Mouse (Mus musculus) hindbrain, embryonic 15.5 days (tissue): ENCODE data around the gene Hmga1b. TPM values are rescaled to one million over a fixed set of nuclear protein-coding genes. Genes with fewer than 3 reads are reported as not detected.
"Not testable (repeated sequence)": the region's sequence is repeated elsewhere in the genome, so short reads cannot be mapped to it uniquely, and the experiment has no call there.

Experiments
- ATAC-seq: fragments of 200-750 bp; cut with Nextera tagmentation; 2 replicates; pipeline ENCODE4 v1.8.0; 2017; ENCODE audit warnings: low read depth, moderate number of reproducible peaks, moderate TSS enrichment; ENCODE audit not compliant: low FRiP score
- H3K27ac ChIP-seq: fragments of 300-500 bp; sonication (generic); replicated peaks from 2 replicates; pipeline ENCODE4 v1.5.1; 2015; ENCODE audit warnings: mild to moderate bottlenecking, inconsistent platforms
- H3K27me3 ChIP-seq: fragments of 300-500 bp; sonication (generic); 2 replicates; pipeline ENCODE4 v1.6.1; 2015; ENCODE audit warnings: control low read depth, inconsistent platforms
- H3K36me3 ChIP-seq: fragments of 300-500 bp; sonication (generic); 2 replicates; pipeline ENCODE4 v1.6.1; 2015; ENCODE audit warnings: control low read depth, inconsistent platforms
- H3K4me1 ChIP-seq: fragments of 300-500 bp; sonication (generic); replicated peaks from 2 replicates; pipeline ENCODE4 v1.6.1; 2015; ENCODE audit warnings: control low read depth, inconsistent platforms
- H3K4me2 ChIP-seq: fragments of 300-500 bp; sonication (generic); 2 replicates; pipeline ENCODE4 v1.6.1; 2015; ENCODE audit warnings: moderate library complexity, mild to moderate bottlenecking, inconsistent platforms
- H3K4me3 ChIP-seq: fragments of 300-500 bp; sonication (generic); 2 replicates; pipeline ENCODE4 v1.5.1; 2015; ENCODE audit warnings: mild to moderate bottlenecking, inconsistent platforms
- H3K9ac ChIP-seq: fragments of 300-500 bp; sonication (generic); 2 replicates; pipeline ENCODE4 v1.6.1; 2015; ENCODE audit warnings: inconsistent platforms
- H3K9me3 ChIP-seq: fragments of 300-500 bp; sonication (generic); 2 replicates; pipeline ENCODE4 v1.6.1; 2016; ENCODE audit warnings: control low read depth, inconsistent platforms
- WGBS: fragments of 180-500 bp; shearing (Covaris S2); methylation state at CpG from one replicate; pipeline ENCODE4 v1.1.7; 2015; 5-methylcytosine and 5-hydroxymethylcytosine counted together
- polyA plus RNA-seq: library from polyadenylated mRNA; unstranded; fragments of >200 nt; fragmentation: Nextera tagmentation; extraction: Ambion mirVana; gene quantifications from 2 replicates; pipeline ENCODE4 v1.2.1, GENCODE M21; 2015

Hmga1b gene
- polyA plus RNA-seq, 1 experiment from 2014 or later: 2.9 TPM

- Histone ChIP-seq H3K9ac (no peak overlapping the region), H3K36me3 (peaks cover 4% of the 10 kb centered on the region; the same call in 1 of the 2 replicates), H3K4me1 (peaks cover 40% of the 10 kb centered on the region), H3K4me3 (no peak overlapping the region), H3K27ac (no peak overlapping the region), H3K4me2 (peak overlapping the region; percentile 75; the same call in 1 of the 2 replicates), H3K27me3 (no peaks in the 10 kb centered on the region), H3K9me3 (no peaks in the 10 kb centered on the region)
- WGBS: 87% methylated on average over 7 of the region's 7 CpGs
- ATAC-seq: no peak
Measured at GRCm38 (mm10) chr11:120723509-120723908, 39.1 kb upstream of the Hmga1b start.

GRCm38 (mm10) chr11:120726243-120727168, 36.1 kb upstream of the Hmga1b start:
- peaks cover 30% of the 10 kb centered on the region for H3K4me1 ChIP-seq
- peak overlapping the region; percentile 94 for H3K4me2 ChIP-seq
- peak; percentile 35 for ATAC-seq
- peak overlapping the region; percentile 49 for H3K4me3 ChIP-seq
- H3K27ac ChIP-seq: no peak overlapping the region
- WGBS: 18% methylated on average over 33 of the region's 36 CpGs
- H3K9me3 ChIP-seq: no peaks in the 10 kb centered on the region
- H3K36me3 ChIP-seq: no peaks in the 10 kb centered on the region
- H3K27me3 ChIP-seq: no peaks in the 10 kb centered on the region
- H3K9ac ChIP-seq: peak overlapping the region; percentile 56

GRCm38 (mm10) chr11:120727169-120727527, 35.4 kb upstream of the Hmga1b start, which contains the start of gene Dcxr:
TSS of gene Dcxr (minus strand) at chr11:120727281.
- peaks cover 26% of the 10 kb centered on the region for H3K4me1 ChIP-seq
- no peaks in the 10 kb centered on the region for H3K9me3 ChIP-seq
- H3K9ac ChIP-seq: peak within 1 kb of the TSS; percentile 56
- H3K4me3 ChIP-seq: peak within 1 kb of the TSS; percentile 49
- H3K36me3 ChIP-seq: no peaks in the 10 kb centered on the region
- 1% methylated on average over 14 of the region's 14 CpGs for WGBS
- ATAC-seq: peak; percentile 89
- peak within 1 kb of the TSS; percentile 94 for H3K4me2 ChIP-seq
- no peak within 1 kb of the TSS for H3K27ac ChIP-seq
- no peaks in the 10 kb centered on the region for H3K27me3 ChIP-seq

GRCm38 (mm10) chr11:120727564-120727963, 35.0 kb upstream of the Hmga1b start:
- 61% methylated on average over 12 of the region's 12 CpGs for WGBS
- Histone ChIP-seq H3K4me2 (peak overlapping the region; percentile 94; the same call in 1 of the 2 replicates), H3K9ac (no peak overlapping the region), H3K4me1 (peaks cover 22% of the 10 kb centered on the region), H3K27me3 (no peaks in the 10 kb centered on the region), H3K4me3 (0 out of 2 replicates have a peak overlapping the region, but pooled peaks have one; percentile 49), H3K27ac (no peak overlapping the region), H3K9me3 (no peaks in the 10 kb centered on the region), H3K36me3 (no peaks in the 10 kb centered on the region)
- no peak for ATAC-seq

GRCm38 (mm10) chr11:120728530-120729240, 33.9 kb upstream of the Hmga1b start:
- H3K4me3 ChIP-seq: no peak overlapping the region
- peaks cover 12% of the 10 kb centered on the region for H3K4me1 ChIP-seq
- H3K27me3 ChIP-seq: no peaks in the 10 kb centered on the region
- no peak overlapping the region for H3K9ac ChIP-seq
- no peaks in the 10 kb centered on the region for H3K36me3 ChIP-seq
- ATAC-seq: no peak
- H3K4me2 ChIP-seq: no peak overlapping the region
- no peak overlapping the region for H3K27ac ChIP-seq
- 66% methylated on average over 11 of the region's 11 CpGs for WGBS
- no peaks in the 10 kb centered on the region for H3K9me3 ChIP-seq

- Histone ChIP-seq H3K4me3 (peak overlapping the region; percentile 7; the same call in 1 of the 2 replicates), H3K4me1 (peaks cover 12% of the 10 kb centered on the region), H3K4me2 (peak overlapping the region; percentile 38)
- WGBS: 2% methylated on average over 17 of the region's 21 CpGs
- not testable (repeated sequence) for H3K9me3 ChIP-seq, H3K27ac ChIP-seq, ATAC-seq, H3K27me3 ChIP-seq, H3K9ac ChIP-seq, H3K36me3 ChIP-seq
Measured at GRCm38 (mm10) chr11:120729432-120730050, 33.1 kb upstream of the Hmga1b start.

- H3K4me2 ChIP-seq: no peak overlapping the region
- peaks cover 12% of the 10 kb centered on the region for H3K4me1 ChIP-seq
- no peak for ATAC-seq
- no peaks in the 10 kb centered on the region for H3K27me3 ChIP-seq
- H3K36me3 ChIP-seq: no peaks in the 10 kb centered on the region
- H3K27ac ChIP-seq: no peak overlapping the region
- no peaks in the 10 kb centered on the region for H3K9me3 ChIP-seq
- no peak overlapping the region for H3K9ac ChIP-seq
- 90% methylated on average over 10 of the region's 10 CpGs for WGBS
- H3K4me3 ChIP-seq: no peak overlapping the region
Measured at GRCm38 (mm10) chr11:120730331-120730870, 32.2 kb upstream of the Hmga1b start.

- H3K4me1 ChIP-seq: peaks cover 9% of the 10 kb centered on the region
- no peaks in the 10 kb centered on the region for H3K9me3 ChIP-seq
- no peak overlapping the region for H3K4me3 ChIP-seq
- H3K9ac ChIP-seq: no peak overlapping the region
- WGBS: 93% methylated on average over 1 of the region's 1 CpGs
- H3K4me2 ChIP-seq: no peak overlapping the region
- no peaks in the 10 kb centered on the region for H3K36me3 ChIP-seq
- no peak for ATAC-seq
- no peak overlapping the region for H3K27ac ChIP-seq
- H3K27me3 ChIP-seq: no peaks in the 10 kb centered on the region
Measured at GRCm38 (mm10) chr11:120731395-120731794, 31.2 kb upstream of the Hmga1b start.

GRCm38 (mm10) chr11:120731858-120732680, 30.5 kb upstream of the Hmga1b start, which contains the start of gene Cbr2:
TSS of gene Cbr2 (minus strand) at chr11:120732114.
- H3K4me3 ChIP-seq: no peak within 1 kb of the TSS
- no peaks in the 10 kb centered on the region for H3K27me3 ChIP-seq
- H3K27ac ChIP-seq: no peak within 1 kb of the TSS
- 84% methylated on average over 12 of the region's 12 CpGs for WGBS
- 0 out of 2 replicates have a peak, but pooled peaks cover 3% of the 10 kb centered on the region for H3K4me1 ChIP-seq
- H3K9me3 ChIP-seq: no peaks in the 10 kb centered on the region
- ATAC-seq: no peak
- no peak within 1 kb of the TSS for H3K4me2 ChIP-seq
- H3K9ac ChIP-seq: no peak within 1 kb of the TSS
- H3K36me3 ChIP-seq: no peaks in the 10 kb centered on the region

GRCm38 (mm10) chr11:120733521-120733920, 29.1 kb upstream of the Hmga1b start:
- H3K9ac ChIP-seq: no peak overlapping the region
- no peak for ATAC-seq
- no peaks in the 10 kb centered on the region for H3K27me3 ChIP-seq
- no peaks in the 10 kb centered on the region for H3K36me3 ChIP-seq
- H3K4me3 ChIP-seq: no peak overlapping the region
- 59% methylated on average over 6 of the region's 6 CpGs for WGBS
- H3K4me2 ChIP-seq: no peak overlapping the region
- H3K4me1 ChIP-seq: 0 out of 2 replicates have a peak, but pooled peaks cover 3% of the 10 kb centered on the region
- no peak overlapping the region for H3K27ac ChIP-seq
- no peaks in the 10 kb centered on the region for H3K9me3 ChIP-seq

- 81% methylated on average over 6 of the region's 6 CpGs for WGBS
- H3K4me2 ChIP-seq: no peak overlapping the region
- H3K9me3 ChIP-seq: no peaks in the 10 kb centered on the region
- H3K4me1 ChIP-seq: no peaks in the 10 kb centered on the region
- H3K36me3 ChIP-seq: no peaks in the 10 kb centered on the region
- ATAC-seq: no peak
- no peak overlapping the region for H3K27ac ChIP-seq
- no peak overlapping the region for H3K9ac ChIP-seq
- H3K4me3 ChIP-seq: no peak overlapping the region
- no peaks in the 10 kb centered on the region for H3K27me3 ChIP-seq
Measured at GRCm38 (mm10) chr11:120736424-120736823, 26.2 kb upstream of the Hmga1b start.
